Mouse (Mus musculus): Measurements from ENCODE around the gene Nek3. TPM values are rescaled to one million over a fixed set of nuclear protein-coding genes. Genes with fewer than 3 reads are reported as not detected.
A peak's percentile ranks its signal among the peaks of the same experiment; 100 is the strongest.

The Nek3 gene
- polyA plus RNA-seq, 1 experiment from 2014 or later, result 7.9 TPM

DNA sequence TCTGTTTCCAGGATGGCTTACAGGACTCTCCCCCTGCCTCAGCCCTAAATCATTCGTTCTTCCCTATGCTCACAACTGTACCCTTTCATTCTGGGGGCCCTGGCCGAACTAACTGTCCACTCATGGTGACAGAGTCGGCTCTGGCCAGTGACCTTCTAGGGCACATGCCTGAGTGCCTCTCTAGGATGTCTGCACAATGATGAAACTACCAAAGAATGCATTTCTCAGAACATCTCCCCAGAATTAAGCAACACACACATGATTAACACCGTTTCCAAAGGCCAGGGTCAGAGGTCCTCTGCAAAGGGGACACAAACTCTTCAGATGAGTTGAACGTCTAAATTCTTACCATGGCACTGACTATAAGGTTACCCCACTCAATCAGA, 31.5 kb downstream of the Nek3 start:
- no peak for ATAC-seq (ENCODE audit: insufficient number of reproducible peaks, low FRiP score, low TSS enrichment, low read depth)
- 90% methylated on average over 5 of the region's 5 CpGs for WGBS

DNA sequence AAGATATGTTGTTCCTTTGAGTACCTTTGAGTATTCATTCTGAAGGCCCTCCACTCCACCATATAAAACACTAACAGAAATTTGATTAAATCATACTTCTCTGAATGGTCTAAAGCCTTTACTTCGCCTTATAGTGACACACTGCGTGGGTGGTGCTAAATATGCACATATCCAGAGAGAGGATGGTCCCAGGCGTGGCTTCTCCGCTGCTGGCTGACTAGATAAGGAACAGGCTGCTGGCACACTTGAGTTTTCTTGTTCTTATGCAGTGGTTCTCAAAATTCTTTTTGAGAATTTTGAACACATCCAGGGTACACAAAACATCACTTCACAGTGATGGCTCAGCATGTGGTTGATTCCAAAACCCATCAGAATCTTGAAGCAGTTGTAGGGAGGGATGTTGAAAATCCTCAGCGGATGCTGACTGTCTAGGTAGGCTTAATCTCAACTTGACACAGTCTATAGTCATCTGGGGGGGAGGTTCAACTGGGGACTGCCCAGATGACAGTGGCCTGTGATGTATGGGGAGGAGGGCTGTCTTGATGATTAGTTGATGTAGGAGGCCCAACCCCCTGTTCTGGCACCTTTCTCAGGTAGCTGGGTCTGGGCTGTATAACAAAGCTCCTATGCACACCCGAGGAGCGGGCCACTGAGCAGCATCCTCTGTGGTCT, 32.0 kb downstream of the Nek3 start:
- H3K4me1 ChIP-seq (ENCODE audit: control insufficient read depth, insufficient read depth, low read length), result no peaks in the 10 kb centered on the region
- no peaks in the 10 kb centered on the region for H3K9me3 ChIP-seq (ENCODE audit: control insufficient read depth, low read length)
- DNase-seq (ENCODE audit: low spot score) (no peak), ATAC-seq (ENCODE audit: insufficient number of reproducible peaks, low FRiP score, low TSS enrichment, low read depth) (no peak)
- no peak overlapping the region for H3K27ac ChIP-seq (replicated peaks; ENCODE audit: low read depth, low read length)
- H3K4me3 ChIP-seq (ENCODE audit: low read depth, low read length), result no peak overlapping the region
- H3K9ac ChIP-seq (ENCODE audit: low read length), result no peak overlapping the region
- 93% methylated on average over 7 of the region's 7 CpGs for WGBS
- H3K4me2 ChIP-seq (ENCODE audit: low read depth, severe bottlenecking), result no peak overlapping the region
- H3K27me3 ChIP-seq (ENCODE audit: control insufficient read depth, insufficient read depth, low read length), result no peaks in the 10 kb centered on the region
- no peaks in the 10 kb centered on the region for H3K36me3 ChIP-seq (ENCODE audit: control insufficient read depth, insufficient read depth, low read length)

More for the DNA sequence above, 31.5 kb downstream of the Nek3 start:
- no peak overlapping the region for H3K4me3 ChIP-seq (ENCODE audit: low read depth, low read length)
- no peak overlapping the region for H3K4me2 ChIP-seq (ENCODE audit: low read depth, severe bottlenecking)
- no peak overlapping the region for H3K27ac ChIP-seq (replicated peaks; ENCODE audit: low read depth, low read length)
- DNase-seq (ENCODE audit: low spot score), result no peak
- H3K36me3 ChIP-seq (ENCODE audit: control insufficient read depth, insufficient read depth, low read length), result no peaks in the 10 kb centered on the region
- H3K9ac ChIP-seq (ENCODE audit: low read length), result no peak overlapping the region
- H3K27me3 ChIP-seq (ENCODE audit: control insufficient read depth, insufficient read depth, low read length), result no peaks in the 10 kb centered on the region
- no peaks in the 10 kb centered on the region for H3K4me1 ChIP-seq (ENCODE audit: control insufficient read depth, insufficient read depth, low read length)
- H3K9me3 ChIP-seq (ENCODE audit: control insufficient read depth, low read length), result no peaks in the 10 kb centered on the region

- no peak for DNase-seq (ENCODE audit: low spot score)
- Histone ChIP-seq H3K4me3 (ENCODE audit: low read depth, low read length) (no peak overlapping the region), H3K9ac (ENCODE audit: low read length) (no peak overlapping the region), H3K36me3 (ENCODE audit: control insufficient read depth, insufficient read depth, low read length) (no peaks in the 10 kb centered on the region), H3K9me3 (ENCODE audit: control insufficient read depth, low read length) (no peaks in the 10 kb centered on the region), H3K4me1 (ENCODE audit: control insufficient read depth, insufficient read depth, low read length) (no peaks in the 10 kb centered on the region), H3K27me3 (ENCODE audit: control insufficient read depth, insufficient read depth, low read length) (no peaks in the 10 kb centered on the region), H3K4me2 (ENCODE audit: low read depth, severe bottlenecking) (no peak overlapping the region), H3K27ac (replicated peaks; ENCODE audit: low read depth, low read length) (no peak overlapping the region)
- 80% methylated on average over 12 of the region's 12 CpGs for WGBS
- ATAC-seq (ENCODE audit: insufficient number of reproducible peaks, low FRiP score, low TSS enrichment, low read depth), result no peak
These were observed 34.2 kb downstream of the Nek3 start for GRCm38 (mm10) chr8:22132062-22132461.

DNA sequence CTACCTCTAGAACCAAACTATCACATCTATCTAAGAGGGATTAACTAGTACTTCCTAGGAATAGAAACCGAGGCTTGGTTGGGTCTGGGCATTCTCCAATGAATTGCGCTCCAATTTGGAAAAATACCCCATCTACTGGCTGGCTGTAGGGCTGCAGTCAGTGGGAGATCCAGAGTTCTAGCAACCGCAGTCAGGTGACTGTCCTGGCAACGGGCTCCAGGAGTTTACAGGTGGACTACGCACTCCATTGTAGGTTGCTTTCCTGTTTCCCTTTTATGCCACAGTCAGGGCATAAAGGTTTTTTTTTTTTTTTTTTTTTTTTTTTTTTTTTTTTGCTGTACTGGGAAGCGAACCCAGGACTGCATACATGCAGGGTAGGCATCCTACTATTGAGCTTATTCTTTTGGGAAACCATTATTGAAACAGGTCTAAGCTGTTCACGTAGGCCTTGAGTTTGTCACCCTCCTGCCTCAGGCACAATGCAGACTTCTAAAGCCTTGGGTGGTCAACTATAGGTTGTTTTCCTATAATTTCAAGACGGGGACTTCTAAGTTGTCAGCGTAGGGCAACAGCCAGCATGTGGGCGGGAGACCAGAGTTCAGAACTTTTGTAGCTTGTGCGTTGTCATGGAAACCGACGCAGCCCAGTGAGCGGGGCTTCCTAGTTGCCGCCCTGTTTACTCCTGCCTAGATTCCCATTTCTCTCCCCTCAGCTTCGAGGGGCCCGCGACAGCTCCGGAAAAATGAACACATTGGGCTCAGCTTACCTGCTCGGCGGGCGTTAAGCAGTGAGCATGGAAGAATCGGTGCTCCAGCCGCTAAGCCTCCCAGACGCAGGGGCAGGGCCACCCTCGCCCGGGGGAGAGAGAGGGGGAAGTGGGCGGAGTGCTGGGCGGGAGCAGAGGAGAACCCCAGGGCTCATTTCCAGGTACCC, 41.7 kb downstream of the Nek3 start, which contains the start of gene Nek5:
TSS of gene Nek5 (minus strand) at position 834 of the 933 bp plus-strand sequence.
- Histone ChIP-seq H3K36me3 (ENCODE audit: control insufficient read depth, insufficient read depth, low read length) (no peaks in the 10 kb centered on the region), H3K9ac (ENCODE audit: low read length) (no peak within 1 kb of the TSS), H3K9me3 (ENCODE audit: control insufficient read depth, low read length) (no peaks in the 10 kb centered on the region), H3K27me3 (ENCODE audit: control insufficient read depth, insufficient read depth, low read length) (no peaks in the 10 kb centered on the region), H3K4me3 (ENCODE audit: low read depth, low read length) (peak within 1 kb of the TSS; percentile 47), H3K4me2 (ENCODE audit: low read depth, severe bottlenecking) (peak within 1 kb of the TSS; percentile 71), H3K27ac (replicated peaks; ENCODE audit: low read depth, low read length) (no peak within 1 kb of the TSS), H3K4me1 (ENCODE audit: control insufficient read depth, insufficient read depth, low read length) (no peaks in the 10 kb centered on the region)
- ATAC-seq (ENCODE audit: insufficient number of reproducible peaks, low FRiP score, low TSS enrichment, low read depth), result peak; percentile 85
- 3% methylated on average over 29 of the region's 29 CpGs for WGBS
- peak; percentile 75 for DNase-seq (ENCODE audit: low spot score)

GRCm38 (mm10) chr8:22107020-22107419, 59.2 kb downstream of the Nek3 start:
- Histone ChIP-seq H3K4me2 (ENCODE audit: low read depth, severe bottlenecking) (no peak overlapping the region), H3K4me3 (ENCODE audit: low read depth, low read length) (no peak overlapping the region), H3K4me1 (ENCODE audit: control insufficient read depth, insufficient read depth, low read length) (no peaks in the 10 kb centered on the region), H3K27me3 (ENCODE audit: control insufficient read depth, insufficient read depth, low read length) (no peaks in the 10 kb centered on the region), H3K9me3 (ENCODE audit: control insufficient read depth, low read length) (no peaks in the 10 kb centered on the region), H3K36me3 (ENCODE audit: control insufficient read depth, insufficient read depth, low read length) (no peaks in the 10 kb centered on the region), H3K9ac (ENCODE audit: low read length) (no peak overlapping the region), H3K27ac (replicated peaks; ENCODE audit: low read depth, low read length) (no peak overlapping the region)
- DNase-seq (ENCODE audit: low spot score), result no peak
- no peak for ATAC-seq (ENCODE audit: insufficient number of reproducible peaks, low FRiP score, low TSS enrichment, low read depth)
- WGBS, result 79% methylated on average over 4 of the region's 4 CpGs

GRCm38 (mm10) chr8:22091568-22091967, 74.7 kb downstream of the Nek3 start:
- Histone ChIP-seq H3K4me2 (ENCODE audit: low read depth, severe bottlenecking) (no peak overlapping the region), H3K4me3 (ENCODE audit: low read depth, low read length) (no peak overlapping the region), H3K9me3 (ENCODE audit: control insufficient read depth, low read length) (no peaks in the 10 kb centered on the region), H3K27ac (replicated peaks; ENCODE audit: low read depth, low read length) (no peak overlapping the region), H3K9ac (ENCODE audit: low read length) (no peak overlapping the region), H3K4me1 (ENCODE audit: control insufficient read depth, insufficient read depth, low read length) (no peaks in the 10 kb centered on the region), H3K27me3 (ENCODE audit: control insufficient read depth, insufficient read depth, low read length) (no peaks in the 10 kb centered on the region), H3K36me3 (ENCODE audit: control insufficient read depth, insufficient read depth, low read length) (no peaks in the 10 kb centered on the region)
- no peak; the same call in 1 of the 2 replicates for ATAC-seq (ENCODE audit: insufficient number of reproducible peaks, low FRiP score, low TSS enrichment, low read depth)
- whole genome bisulfite sequencing, result 44% methylated on average over 8 of the region's 8 CpGs
- peak; percentile 27 for DNase-seq (ENCODE audit: low spot score)

- DNase-seq (ENCODE audit: low spot score) (no peak), ATAC-seq (ENCODE audit: insufficient number of reproducible peaks, low FRiP score, low TSS enrichment, low read depth) (no peak)
- Histone ChIP-seq H3K9me3 (ENCODE audit: control insufficient read depth, low read length) (no peaks in the 10 kb centered on the region), H3K4me1 (ENCODE audit: control insufficient read depth, insufficient read depth, low read length) (no peaks in the 10 kb centered on the region), H3K4me2 (ENCODE audit: low read depth, severe bottlenecking) (no peak overlapping the region), H3K9ac (ENCODE audit: low read length) (no peak overlapping the region), H3K27me3 (ENCODE audit: control insufficient read depth, insufficient read depth, low read length) (no peaks in the 10 kb centered on the region), H3K36me3 (ENCODE audit: control insufficient read depth, insufficient read depth, low read length) (no peaks in the 10 kb centered on the region), H3K4me3 (ENCODE audit: low read depth, low read length) (no peak overlapping the region), H3K27ac (replicated peaks; ENCODE audit: low read depth, low read length) (no peak overlapping the region)
- 85% methylated on average over 4 of the region's 4 CpGs for WGBS
These were observed 77.0 kb downstream of the Nek3 start for GRCm38 (mm10) chr8:22089226-22089625.

DNA sequence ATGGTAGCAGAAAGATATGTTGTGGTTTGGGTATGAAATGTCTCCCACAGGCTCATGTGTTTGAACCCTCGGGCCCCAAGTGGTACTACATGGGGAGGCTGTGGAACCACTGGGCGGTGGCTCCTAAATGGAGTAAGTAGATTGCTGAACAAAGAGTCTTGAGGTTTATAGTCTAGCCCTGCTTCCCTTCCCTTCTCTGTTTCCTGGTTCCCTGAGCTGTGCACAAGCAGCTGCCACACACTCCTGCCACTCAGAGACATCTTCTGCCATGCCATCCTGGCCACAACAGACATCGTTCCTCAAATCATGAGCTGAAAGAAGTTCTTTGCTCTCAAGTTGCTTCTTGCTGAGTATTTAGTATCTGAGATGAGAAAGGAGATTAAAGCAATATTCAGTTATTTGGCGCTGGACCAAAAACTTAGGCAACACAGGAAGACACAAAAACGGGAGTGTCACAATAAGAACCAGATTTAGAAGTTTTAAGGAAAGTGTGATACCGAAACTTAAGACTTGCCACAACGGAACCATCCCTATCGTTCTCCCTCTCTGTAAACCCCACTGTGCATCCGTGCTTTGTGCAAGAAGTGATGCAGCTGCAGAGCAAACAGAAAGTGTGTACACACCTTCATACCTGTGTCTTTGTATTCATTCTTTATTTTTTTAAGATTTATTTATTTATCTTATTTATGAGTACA, 86.8 kb downstream of the Nek3 start:
- no peaks in the 10 kb centered on the region for H3K27me3 ChIP-seq (ENCODE audit: control insufficient read depth, insufficient read depth, low read length)
- H3K27ac ChIP-seq (replicated peaks; ENCODE audit: low read depth, low read length), result no peak overlapping the region
- no peaks in the 10 kb centered on the region for H3K4me1 ChIP-seq (ENCODE audit: control insufficient read depth, insufficient read depth, low read length)
- no peaks in the 10 kb centered on the region for H3K9me3 ChIP-seq (ENCODE audit: control insufficient read depth, low read length)
- no peaks in the 10 kb centered on the region for H3K36me3 ChIP-seq (ENCODE audit: control insufficient read depth, insufficient read depth, low read length)
- 87% methylated on average over 9 of the region's 9 CpGs for WGBS
- no peak overlapping the region for H3K4me3 ChIP-seq (ENCODE audit: low read depth, low read length)
- no peak overlapping the region for H3K9ac ChIP-seq (ENCODE audit: low read length)
- DNase-seq (ENCODE audit: low spot score) (no peak), ATAC-seq (ENCODE audit: insufficient number of reproducible peaks, low FRiP score, low TSS enrichment, low read depth) (no peak)
- H3K4me2 ChIP-seq (ENCODE audit: low read depth, severe bottlenecking), result no peak overlapping the region

Measured in limb, embryonic 11.5 days (tissue).